Mouse (Mus musculus): ENCODE results near the gene Dlx5.

DNA sequence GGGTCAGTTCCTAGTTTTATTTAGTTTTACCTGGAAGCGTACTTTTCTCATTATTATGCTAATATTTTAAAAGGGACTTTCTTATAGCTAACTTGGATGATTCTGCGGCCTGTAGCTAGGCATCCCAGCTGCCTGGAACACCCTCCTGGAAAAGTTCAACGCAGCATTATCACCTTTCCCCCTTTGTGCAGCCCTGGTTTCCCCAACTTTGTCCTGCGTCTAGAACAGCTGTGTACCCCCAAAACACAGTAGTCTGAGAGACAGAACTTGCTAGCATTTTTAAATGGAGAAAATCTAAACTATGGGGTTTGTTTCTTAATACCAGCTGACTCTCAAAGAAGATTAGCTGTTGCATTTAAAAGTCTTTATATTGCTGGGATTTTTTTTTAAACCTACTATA is 33.3 kb downstream of the Dlx5 start:
- no peak for TF ChIP-seq CTCF (IDR thresholded peaks at IDR 0.05; ENCODE audit: low read depth)
- TF ChIP-seq EP300 (optimal IDR thresholded peaks at IDR 0.05), result no peak

Data from stomach, postnatal 0 days (tissue).